Mouse (Mus musculus): ENCODE measurements at regions not wholly inside any gene's neighbourhood (a gene's known extent, or its start where the extent isn't known, plus 50 kb on each side); places are given as distances from the start of the nearest gene placed in this dataset.

DNA sequence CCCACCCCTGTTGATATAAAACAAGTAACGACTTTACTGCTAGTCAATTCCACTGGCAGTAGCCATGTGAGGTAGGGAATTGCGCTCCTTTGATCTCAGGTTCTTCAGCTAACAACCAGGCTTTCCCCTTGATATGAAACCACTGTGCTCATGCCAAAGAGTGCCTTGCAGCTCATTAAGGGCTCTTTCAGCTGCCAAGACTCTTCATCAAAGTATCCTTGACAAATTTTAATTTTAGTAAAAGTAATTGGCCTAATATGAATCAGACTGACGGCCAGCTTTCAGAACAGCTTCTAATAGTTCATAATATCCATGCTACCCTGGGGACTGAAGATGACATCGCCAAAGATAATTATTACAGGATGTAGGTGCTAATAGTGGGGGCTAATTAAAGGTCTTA lies 272.3 kb downstream of the Zfp619 start:
- Histone ChIP-seq H3K4me1 (replicated peaks; ENCODE audit: control insufficient read depth in 2 of 2, insufficient read depth in 2 of 2, low read length in 1 of 2) (no peaks in the 10 kb centered on the region), H3K36me3 (replicated peaks; ENCODE audit: control insufficient read depth, insufficient read depth, low read depth) (no peaks in the 10 kb centered on the region), H3K9ac (replicated peaks) (no peak overlapping the region), H3K9me3 (ENCODE audit: control insufficient read depth, low read length) (no peaks in the 10 kb centered on the region), H3K4me2 (ENCODE audit: low read depth) (no peak overlapping the region), H3K27me3 (ENCODE audit: control insufficient read depth, insufficient read depth, low read length) (no peaks in the 10 kb centered on the region), H3K4me3 (ENCODE audit: insufficient read depth in 1 of 2, low read depth in 2 of 2, low read length in 2 of 2) (no peak overlapping the region), H3K27ac (no peak overlapping the region)
- 59% methylated on average over 4 of the region's 4 CpGs for WGBS (ENCODE audit: insufficient replicate concordance)
- ATAC-seq (ENCODE audit: insufficient read depth) (no peak), DNase-seq (ENCODE audit: low read depth in 3 of 3, low spot score in 3 of 3) (no peak)
- TF ChIP-seq CTCF (IDR thresholded peaks at IDR 0.05; ENCODE audit: low read depth): no peak
- no peak for TF ChIP-seq EP300 (IDR thresholded peaks at IDR 0.05; ENCODE audit: low read depth)

DNA sequence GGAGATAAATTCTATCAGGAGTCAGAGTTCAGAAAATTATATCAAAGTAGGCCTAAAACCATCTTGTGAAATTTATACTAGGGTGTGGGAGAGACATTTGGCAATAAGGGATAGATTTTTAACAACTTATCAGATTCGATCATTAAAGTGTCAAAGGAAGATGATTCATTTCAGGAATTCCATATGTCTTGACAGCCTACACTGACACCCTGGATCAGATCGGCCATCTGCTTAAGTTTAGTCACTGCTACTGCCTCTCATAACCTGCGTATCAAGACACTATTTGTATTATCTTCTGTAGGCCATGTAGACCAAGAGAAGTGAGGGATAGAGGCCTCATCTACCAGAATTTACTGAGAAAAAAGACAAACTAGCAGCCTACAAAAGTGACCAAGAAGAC lies 277.2 kb downstream of the Zfp619 start:
- DNase-seq (ENCODE audit: low read depth in 3 of 3, low spot score in 3 of 3) (no peak), ATAC-seq (ENCODE audit: insufficient read depth) (no peak)
- H3K27me3 ChIP-seq (ENCODE audit: control insufficient read depth, insufficient read depth, low read length): no peaks in the 10 kb centered on the region
- WGBS (ENCODE audit: insufficient replicate concordance): 58% methylated on average over 3 of the region's 3 CpGs
- no peak overlapping the region for H3K9ac ChIP-seq (replicated peaks)
- no peaks in the 10 kb centered on the region for H3K36me3 ChIP-seq (replicated peaks; ENCODE audit: control insufficient read depth, insufficient read depth, low read depth)
- no peaks in the 10 kb centered on the region for H3K4me1 ChIP-seq (replicated peaks; ENCODE audit: control insufficient read depth in 2 of 2, insufficient read depth in 2 of 2, low read length in 1 of 2)
- no peak overlapping the region for H3K27ac ChIP-seq
- TF ChIP-seq CTCF (IDR thresholded peaks at IDR 0.05; ENCODE audit: low read depth) (no peak), EP300 (IDR thresholded peaks at IDR 0.05; ENCODE audit: low read depth) (no peak)
- H3K4me3 ChIP-seq (ENCODE audit: insufficient read depth in 1 of 2, low read depth in 2 of 2, low read length in 2 of 2): no peak overlapping the region
- no peaks in the 10 kb centered on the region for H3K9me3 ChIP-seq (ENCODE audit: control insufficient read depth, low read length)
- H3K4me2 ChIP-seq (ENCODE audit: low read depth): no peak overlapping the region

DNA sequence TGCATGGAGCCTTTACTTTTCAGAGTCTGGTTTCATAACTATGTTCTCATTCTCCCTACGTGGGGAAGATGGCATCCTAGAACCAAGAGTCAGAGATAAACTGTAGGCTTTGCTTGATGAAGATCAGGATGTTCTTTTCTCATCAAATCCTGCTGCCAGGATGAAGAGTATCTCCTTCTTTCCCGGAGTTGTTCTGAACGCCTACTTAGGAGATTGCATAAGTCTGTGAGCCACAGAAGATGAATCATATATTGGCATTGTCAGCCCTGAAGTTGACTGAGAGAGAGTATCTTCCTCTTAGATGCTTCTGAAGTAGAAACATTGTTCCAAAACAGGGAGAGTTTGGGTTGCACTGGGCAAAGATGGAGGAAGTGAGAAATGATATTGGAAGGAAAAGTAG lies 286.7 kb downstream of the Zfp619 start:
- no peaks in the 10 kb centered on the region for H3K4me1 ChIP-seq (replicated peaks; ENCODE audit: control insufficient read depth in 2 of 2, insufficient read depth in 2 of 2, low read length in 1 of 2)
- ATAC-seq (ENCODE audit: insufficient read depth): no peak
- H3K27me3 ChIP-seq (ENCODE audit: control insufficient read depth, insufficient read depth, low read length): no peaks in the 10 kb centered on the region
- no peak overlapping the region for H3K27ac ChIP-seq
- H3K4me3 ChIP-seq (ENCODE audit: insufficient read depth in 1 of 2, low read depth in 2 of 2, low read length in 2 of 2): no peak overlapping the region
- no peak overlapping the region for H3K4me2 ChIP-seq (ENCODE audit: low read depth)
- no peaks in the 10 kb centered on the region for H3K9me3 ChIP-seq (ENCODE audit: control insufficient read depth, low read length)
- no peak for DNase-seq (ENCODE audit: low read depth in 3 of 3, low spot score in 3 of 3)
- no peak for TF ChIP-seq CTCF (IDR thresholded peaks at IDR 0.05; ENCODE audit: low read depth)
- no peak for TF ChIP-seq EP300 (IDR thresholded peaks at IDR 0.05; ENCODE audit: low read depth)
- H3K9ac ChIP-seq (replicated peaks): no peak overlapping the region
- 50% methylated on average over 3 of the region's 3 CpGs for WGBS (ENCODE audit: insufficient replicate concordance)
- H3K36me3 ChIP-seq (replicated peaks; ENCODE audit: control insufficient read depth, insufficient read depth, low read depth): no peaks in the 10 kb centered on the region

DNA sequence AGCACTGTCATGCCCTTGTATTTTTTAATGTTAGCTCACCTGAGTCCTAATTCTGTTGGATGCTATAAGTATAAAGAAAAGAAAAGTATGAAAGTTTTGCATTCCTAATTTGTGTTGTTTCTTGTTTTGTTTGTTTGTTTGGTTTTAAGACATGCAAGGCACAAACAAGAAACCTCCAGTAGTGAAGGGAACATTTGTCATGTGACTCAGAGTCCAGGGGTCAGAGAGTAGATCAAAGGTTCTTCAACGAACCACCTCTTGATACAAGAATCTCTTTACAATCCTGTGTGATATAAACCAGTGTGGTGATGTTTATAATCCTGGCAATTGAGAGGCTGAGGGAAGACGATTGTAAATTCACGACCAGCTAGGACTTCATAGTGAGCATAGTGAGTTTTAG lies 300.5 kb downstream of the Zfp619 start:
- no peak overlapping the region for H3K4me2 ChIP-seq (ENCODE audit: low read depth)
- H3K9me3 ChIP-seq (ENCODE audit: control insufficient read depth, low read length): no peaks in the 10 kb centered on the region
- H3K9ac ChIP-seq (replicated peaks): no peak overlapping the region
- no peaks in the 10 kb centered on the region for H3K27me3 ChIP-seq (ENCODE audit: control insufficient read depth, insufficient read depth, low read length)
- H3K4me3 ChIP-seq (ENCODE audit: insufficient read depth in 1 of 2, low read depth in 2 of 2, low read length in 2 of 2): no peak overlapping the region
- H3K27ac ChIP-seq: no peak overlapping the region
- no peaks in the 10 kb centered on the region for H3K36me3 ChIP-seq (replicated peaks; ENCODE audit: control insufficient read depth, insufficient read depth, low read depth)
- ATAC-seq (ENCODE audit: insufficient read depth) (no peak), DNase-seq (ENCODE audit: low read depth in 3 of 3, low spot score in 3 of 3) (no peak)
- WGBS (ENCODE audit: insufficient replicate concordance): 28% methylated on average over 3 of the region's 3 CpGs
- no peaks in the 10 kb centered on the region for H3K4me1 ChIP-seq (replicated peaks; ENCODE audit: control insufficient read depth in 2 of 2, insufficient read depth in 2 of 2, low read length in 1 of 2)
- TF ChIP-seq CTCF (IDR thresholded peaks at IDR 0.05; ENCODE audit: low read depth): no peak
- TF ChIP-seq EP300 (IDR thresholded peaks at IDR 0.05; ENCODE audit: low read depth): no peak

DNA sequence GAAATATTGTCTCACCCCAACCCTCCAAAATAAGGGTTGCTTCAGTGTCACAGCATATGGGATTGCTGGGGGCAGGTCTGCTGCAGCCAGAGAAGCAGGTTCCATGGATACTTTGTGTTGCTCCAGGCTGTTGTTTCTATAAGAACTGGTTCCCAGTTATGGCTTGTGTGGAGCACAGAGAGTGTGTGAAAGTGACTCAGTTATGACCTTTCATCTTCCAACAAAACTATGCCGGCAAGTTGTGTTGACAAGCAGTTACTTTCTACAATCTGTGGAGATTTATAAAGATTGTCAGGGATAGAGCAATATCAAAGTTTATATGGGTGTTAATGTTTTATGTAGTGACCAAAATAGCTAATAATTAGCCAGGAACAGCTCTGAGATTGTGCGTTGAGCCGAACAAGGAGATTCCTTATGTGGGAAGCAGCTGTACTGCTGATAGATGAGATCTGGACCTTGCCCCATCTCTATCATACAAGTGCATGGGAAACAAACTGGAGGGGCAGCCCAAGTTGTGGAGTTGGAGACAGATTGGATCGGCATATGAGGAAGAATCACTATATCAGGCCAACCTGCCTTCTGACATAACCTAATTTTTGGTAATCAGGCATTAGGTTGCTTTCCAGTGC lies 305.1 kb downstream of the Zfp619 start:
- H3K36me3 ChIP-seq (replicated peaks; ENCODE audit: control insufficient read depth, insufficient read depth, low read depth): no peaks in the 10 kb centered on the region
- no peak overlapping the region for H3K4me3 ChIP-seq (ENCODE audit: insufficient read depth in 1 of 2, low read depth in 2 of 2, low read length in 2 of 2)
- no peak for ATAC-seq (ENCODE audit: insufficient read depth)
- no peaks in the 10 kb centered on the region for H3K9me3 ChIP-seq (ENCODE audit: control insufficient read depth, low read length)
- no peak overlapping the region for H3K27ac ChIP-seq
- H3K4me1 ChIP-seq (replicated peaks; ENCODE audit: control insufficient read depth in 2 of 2, insufficient read depth in 2 of 2, low read length in 1 of 2): no peaks in the 10 kb centered on the region
- H3K4me2 ChIP-seq (ENCODE audit: low read depth): no peak overlapping the region
- H3K27me3 ChIP-seq (ENCODE audit: control insufficient read depth, insufficient read depth, low read length): no peaks in the 10 kb centered on the region
- TF ChIP-seq CTCF (IDR thresholded peaks at IDR 0.05; ENCODE audit: low read depth) (no peak), EP300 (IDR thresholded peaks at IDR 0.05; ENCODE audit: low read depth) (no peak)
- no peak overlapping the region for H3K9ac ChIP-seq (replicated peaks)
- WGBS (ENCODE audit: insufficient replicate concordance): 69% methylated on average over 4 of the region's 4 CpGs
- DNase-seq (ENCODE audit: low read depth in 3 of 3, low spot score in 3 of 3): no peak
